Mouse (Mus musculus): ENCODE results near the gene Klhl5. TPM values are rescaled to one million over a fixed set of nuclear protein-coding genes. Genes with fewer than 3 reads are reported as not detected.

Klhl5 gene
- polyA plus RNA-seq, 1 experiment from 2014 or later = 42.3 TPM

GRCm38 (mm10) chr5:65091921-65092320 is 15.4 kb upstream of the Klhl5 start, which contains the start of gene Tmem156:
Gene Tmem156 (minus strand): TSS chr5:65092132.
- no peak for ATAC-seq
- Histone ChIP-seq H3K27me3 (replicated peaks; ENCODE audit: control insufficient read depth, insufficient read depth, low read length) (no peaks in the 10 kb centered on the region), H3K27ac (ENCODE audit: low read depth, low read length) (no peak within 1 kb of the TSS), H3K4me2 (ENCODE audit: low read length) (no peak within 1 kb of the TSS), H3K4me1 (ENCODE audit: control insufficient read depth, insufficient read depth, low read length) (no peaks in the 10 kb centered on the region), H3K36me3 (ENCODE audit: control insufficient read depth, insufficient read depth, low read length) (no peaks in the 10 kb centered on the region), H3K9me3 (replicated peaks; ENCODE audit: control insufficient read depth, low read length) (no peaks in the 10 kb centered on the region), H3K9ac (ENCODE audit: low read length) (no peak within 1 kb of the TSS), H3K4me3 (ENCODE audit: low read depth, low read length) (no peak within 1 kb of the TSS)
- WGBS = 85% methylated on average over 5 of the region's 5 CpGs
- DNase-seq (ENCODE audit: low spot score) = no peak

- Histone ChIP-seq H3K4me1 (ENCODE audit: control insufficient read depth, insufficient read depth, low read length) (no peaks in the 10 kb centered on the region), H3K36me3 (ENCODE audit: control insufficient read depth, insufficient read depth, low read length) (no peaks in the 10 kb centered on the region), H3K9ac (ENCODE audit: low read length) (no peak overlapping the region), H3K4me3 (ENCODE audit: low read depth, low read length) (no peak overlapping the region), H3K9me3 (replicated peaks; ENCODE audit: control insufficient read depth, low read length) (no peaks in the 10 kb centered on the region), H3K27me3 (replicated peaks; ENCODE audit: control insufficient read depth, insufficient read depth, low read length) (no peaks in the 10 kb centered on the region), H3K27ac (ENCODE audit: low read depth, low read length) (no peak overlapping the region), H3K4me2 (ENCODE audit: low read length) (no peak overlapping the region)
- DNase-seq (ENCODE audit: low spot score) (no peak), ATAC-seq (no peak)
Measured at GRCm38 (mm10) chr5:65093769-65094168, 13.6 kb upstream of the Klhl5 start.

GRCm38 (mm10) chr5:65094902-65095545 is 12.3 kb upstream of the Klhl5 start:
- Histone ChIP-seq H3K4me2 (ENCODE audit: low read length) (no peak overlapping the region), H3K9me3 (replicated peaks; ENCODE audit: control insufficient read depth, low read length) (no peaks in the 10 kb centered on the region), H3K4me1 (ENCODE audit: control insufficient read depth, insufficient read depth, low read length) (no peaks in the 10 kb centered on the region; the same call in 1 of the 2 replicates), H3K4me3 (ENCODE audit: low read depth, low read length) (no peak overlapping the region), H3K36me3 (ENCODE audit: control insufficient read depth, insufficient read depth, low read length) (no peaks in the 10 kb centered on the region), H3K27ac (ENCODE audit: low read depth, low read length) (no peak overlapping the region), H3K9ac (ENCODE audit: low read length) (no peak overlapping the region), H3K27me3 (replicated peaks; ENCODE audit: control insufficient read depth, insufficient read depth, low read length) (no peaks in the 10 kb centered on the region)
- ATAC-seq (no peak), DNase-seq (ENCODE audit: low spot score) (no peak)
- WGBS = 86% methylated on average over 7 of the region's 7 CpGs

- DNase-seq (ENCODE audit: low spot score) (no peak), ATAC-seq (no peak)
- H3K4me2 ChIP-seq (ENCODE audit: low read length) = no peak overlapping the region
- no peaks in the 10 kb centered on the region for H3K9me3 ChIP-seq (replicated peaks; ENCODE audit: control insufficient read depth, low read length)
- no peaks in the 10 kb centered on the region; the same call in 1 of the 2 replicates for H3K4me1 ChIP-seq (ENCODE audit: control insufficient read depth, insufficient read depth, low read length)
- 89% methylated on average over 3 of the region's 3 CpGs for WGBS
- H3K9ac ChIP-seq (ENCODE audit: low read length) = no peak overlapping the region
- no peak overlapping the region for H3K4me3 ChIP-seq (ENCODE audit: low read depth, low read length)
- no peak overlapping the region for H3K27ac ChIP-seq (ENCODE audit: low read depth, low read length)
- H3K27me3 ChIP-seq (replicated peaks; ENCODE audit: control insufficient read depth, insufficient read depth, low read length) = no peaks in the 10 kb centered on the region
- no peaks in the 10 kb centered on the region for H3K36me3 ChIP-seq (ENCODE audit: control insufficient read depth, insufficient read depth, low read length)
Measured at GRCm38 (mm10) chr5:65096082-65096481, 11.3 kb upstream of the Klhl5 start.

GRCm38 (mm10) chr5:65096805-65097204 is 10.5 kb upstream of the Klhl5 start:
- no peaks in the 10 kb centered on the region for H3K36me3 ChIP-seq (ENCODE audit: control insufficient read depth, insufficient read depth, low read length)
- H3K27ac ChIP-seq (ENCODE audit: low read depth, low read length) = no peak overlapping the region
- no peak overlapping the region for H3K9ac ChIP-seq (ENCODE audit: low read length)
- WGBS = 88% methylated on average over 3 of the region's 3 CpGs
- ATAC-seq (no peak), DNase-seq (ENCODE audit: low spot score) (no peak)
- H3K4me3 ChIP-seq (ENCODE audit: low read depth, low read length) = no peak overlapping the region
- no peaks in the 10 kb centered on the region; the same call in 1 of the 2 replicates for H3K4me1 ChIP-seq (ENCODE audit: control insufficient read depth, insufficient read depth, low read length)
- no peak overlapping the region for H3K4me2 ChIP-seq (ENCODE audit: low read length)
- H3K27me3 ChIP-seq (replicated peaks; ENCODE audit: control insufficient read depth, insufficient read depth, low read length) = no peaks in the 10 kb centered on the region
- no peaks in the 10 kb centered on the region for H3K9me3 ChIP-seq (replicated peaks; ENCODE audit: control insufficient read depth, low read length)

- Histone ChIP-seq H3K4me1 (ENCODE audit: control insufficient read depth, insufficient read depth, low read length) (no peaks in the 10 kb centered on the region; the same call in 1 of the 2 replicates), H3K36me3 (ENCODE audit: control insufficient read depth, insufficient read depth, low read length) (no peaks in the 10 kb centered on the region), H3K4me3 (ENCODE audit: low read depth, low read length) (no peak overlapping the region), H3K4me2 (ENCODE audit: low read length) (no peak overlapping the region), H3K27ac (ENCODE audit: low read depth, low read length) (no peak overlapping the region), H3K9ac (ENCODE audit: low read length) (no peak overlapping the region), H3K9me3 (replicated peaks; ENCODE audit: control insufficient read depth, low read length) (no peaks in the 10 kb centered on the region), H3K27me3 (replicated peaks; ENCODE audit: control insufficient read depth, insufficient read depth, low read length) (no peaks in the 10 kb centered on the region)
- ATAC-seq (no peak), DNase-seq (ENCODE audit: low spot score) (no peak)
- WGBS = 94% methylated on average over 5 of the region's 5 CpGs
Measured at GRCm38 (mm10) chr5:65097457-65097856, 9.9 kb upstream of the Klhl5 start.

GRCm38 (mm10) chr5:65100002-65100401 is 7.3 kb upstream of the Klhl5 start:
- Histone ChIP-seq H3K4me3 (ENCODE audit: low read depth, low read length) (no peak overlapping the region), H3K9ac (ENCODE audit: low read length) (no peak overlapping the region), H3K4me1 (ENCODE audit: control insufficient read depth, insufficient read depth, low read length) (no peaks in the 10 kb centered on the region; the same call in 1 of the 2 replicates), H3K27me3 (replicated peaks; ENCODE audit: control insufficient read depth, insufficient read depth, low read length) (no peaks in the 10 kb centered on the region), H3K9me3 (replicated peaks; ENCODE audit: control insufficient read depth, low read length) (no peaks in the 10 kb centered on the region), H3K36me3 (ENCODE audit: control insufficient read depth, insufficient read depth, low read length) (no peaks in the 10 kb centered on the region), H3K27ac (ENCODE audit: low read depth, low read length) (no peak overlapping the region), H3K4me2 (ENCODE audit: low read length) (no peak overlapping the region)
- ATAC-seq = no peak
- WGBS = 4% methylated on average over 11 of the region's 11 CpGs
- peak; percentile 60 for DNase-seq (ENCODE audit: low spot score)

- 83% methylated on average over 5 of the region's 5 CpGs for WGBS
- H3K4me3 ChIP-seq (ENCODE audit: low read depth, low read length) = no peak overlapping the region
- H3K9ac ChIP-seq (ENCODE audit: low read length) = no peak overlapping the region
Measured at GRCm38 (mm10) chr5:65101209-65101608, 6.1 kb upstream of the Klhl5 start.

GRCm38 (mm10) chr5:65101621-65102020 is 5.7 kb upstream of the Klhl5 start:
- H3K27ac ChIP-seq (ENCODE audit: low read depth, low read length) = no peak overlapping the region
- no peaks in the 10 kb centered on the region; the same call in 1 of the 2 replicates for H3K4me1 ChIP-seq (ENCODE audit: control insufficient read depth, insufficient read depth, low read length)
- 93% methylated on average over 6 of the region's 6 CpGs for WGBS
- H3K4me3 ChIP-seq (ENCODE audit: low read depth, low read length) = no peak overlapping the region
- no peaks in the 10 kb centered on the region for H3K27me3 ChIP-seq (replicated peaks; ENCODE audit: control insufficient read depth, insufficient read depth, low read length)
- H3K9me3 ChIP-seq (replicated peaks; ENCODE audit: control insufficient read depth, low read length) = no peaks in the 10 kb centered on the region
- no peak overlapping the region for H3K4me2 ChIP-seq (ENCODE audit: low read length)
- DNase-seq (ENCODE audit: low spot score) = no peak
- H3K9ac ChIP-seq (ENCODE audit: low read length) = no peak overlapping the region
- no peaks in the 10 kb centered on the region for H3K36me3 ChIP-seq (ENCODE audit: control insufficient read depth, insufficient read depth, low read length)
- no peak for ATAC-seq

More at GRCm38 (mm10) chr5:65101209-65101608, 6.1 kb upstream of the Klhl5 start:
- Histone ChIP-seq H3K4me1 (ENCODE audit: control insufficient read depth, insufficient read depth, low read length) (no peaks in the 10 kb centered on the region; the same call in 1 of the 2 replicates), H3K4me2 (ENCODE audit: low read length) (no peak overlapping the region), H3K27me3 (replicated peaks; ENCODE audit: control insufficient read depth, insufficient read depth, low read length) (no peaks in the 10 kb centered on the region), H3K9me3 (replicated peaks; ENCODE audit: control insufficient read depth, low read length) (no peaks in the 10 kb centered on the region), H3K27ac (ENCODE audit: low read depth, low read length) (no peak overlapping the region), H3K36me3 (ENCODE audit: control insufficient read depth, insufficient read depth, low read length) (no peaks in the 10 kb centered on the region)
- ATAC-seq (no peak), DNase-seq (ENCODE audit: low spot score) (no peak)
